Mouse (Mus musculus): ENCODE results near the gene Ly6g6e. TPM values are rescaled to one million over a fixed set of nuclear protein-coding genes. Genes with fewer than 3 reads are reported as not detected.

Gene Ly6g6e
- total and polyA plus RNA-seq, 3 experiments: 0.23 TPM; not detected in 2

DNA sequence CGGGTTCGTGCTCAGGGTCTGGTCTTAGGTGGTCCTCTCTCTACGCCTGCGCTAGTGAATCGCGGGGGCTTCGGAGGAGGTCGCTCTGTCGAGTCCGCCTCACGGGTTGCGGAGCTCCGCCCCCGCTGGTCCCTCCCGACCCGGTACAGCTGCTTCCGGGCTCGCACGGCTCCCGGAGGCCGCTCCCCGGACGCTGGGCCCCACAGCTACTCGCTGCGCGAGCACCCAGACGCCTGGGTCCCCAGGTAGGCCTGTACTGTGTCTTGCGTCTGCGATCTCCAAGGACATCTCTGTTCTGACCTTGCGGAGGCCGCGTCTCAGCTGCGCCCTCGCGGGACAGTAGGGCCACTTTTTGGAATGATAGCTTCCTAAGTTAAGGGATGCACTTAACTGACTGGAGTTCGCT is 49.5 kb downstream of the Ly6g6e start, which contains the start of gene D17H6S53E:
Gene D17H6S53E, plus strand, starts transcription at position 168 of the 406 bp plus-strand sequence.
- H3K9ac ChIP-seq (ENCODE audit: control insufficient read depth, low read depth, low read length, poor library complexity, severe bottlenecking): peak within 1 kb of the TSS; percentile 83
- DNase-seq (ENCODE audit: low read depth, low spot score): peak; percentile 87
- TF ChIP-seq ELF1 (IDR thresholded peaks at IDR 0.05; ENCODE audit: low read depth, low read length) (peak; percentile 76), ZC3H11A (IDR thresholded peaks at IDR 0.05; ENCODE audit: low read depth, low read length) (no peak), UBTF (IDR thresholded peaks at IDR 0.05; ENCODE audit: borderline replicate concordance, insufficient read depth, low read depth, low read length) (peak; percentile 80; the same call in 1 of the 2 replicates), GABPA (IDR thresholded peaks at IDR 0.05; ENCODE audit: low read depth, low read length) (no peak), USF1 (IDR thresholded peaks at IDR 0.05; ENCODE audit: low read depth, low read length) (no peak), TCF12 (IDR thresholded peaks at IDR 0.05; ENCODE audit: low read depth, low read length) (peak; percentile 44; the same call in 1 of the 2 replicates), NRF1 (IDR thresholded peaks at IDR 0.05; ENCODE audit: insufficient read depth, low read depth, low read length, poor library complexity, severe bottlenecking) (peak; percentile 72), RCOR1 (IDR thresholded peaks at IDR 0.05; ENCODE audit: low read depth, low read length) (no peak), NELFE (IDR thresholded peaks at IDR 0.05; ENCODE audit: low read depth, low read length) (peak; percentile 80), SMC3 (IDR thresholded peaks at IDR 0.05; ENCODE audit: low read depth, low read length) (no peak), ZMIZ1 (IDR thresholded peaks at IDR 0.05; ENCODE audit: low read depth, low read length) (0 out of 2 replicates have a peak, but pooled peaks have one; percentile 40), HCFC1 (IDR thresholded peaks at IDR 0.05; ENCODE audit: low read depth, low read length) (peak; percentile 75), TBP (IDR thresholded peaks at IDR 0.05; ENCODE audit: low read depth, low read length) (0 out of 2 replicates have a peak, but pooled peaks have one; percentile 6), MAX (IDR thresholded peaks at IDR 0.05; ENCODE audit: low read length) (no peak; the same call in 1 of the 2 replicates), MXI1 (IDR thresholded peaks at IDR 0.05; ENCODE audit: low read depth, low read length) (peak; percentile 50; the same call in 1 of the 2 replicates), MAZ (IDR thresholded peaks at IDR 0.05; ENCODE audit: low read depth, low read length) (0 out of 2 replicates have a peak, but pooled peaks have one; percentile 66), MYC (IDR thresholded peaks at IDR 0.05; ENCODE audit: low read depth, low read length) (peak; percentile 26; the same call in 1 of the 2 replicates), SIN3A (IDR thresholded peaks at IDR 0.05; ENCODE audit: low read length) (peak; percentile 76), POLR2A (IDR thresholded peaks at IDR 0.05; ENCODE audit: control insufficient read depth in 1 of 2, insufficient read depth in 1 of 2, low read depth in 1 of 2, low read length in 2 of 2, poor library complexity in 1 of 2) (peak; percentile 65 to 69; a peak in 3 of 4 replicates), ETS1 (IDR thresholded peaks at IDR 0.05; ENCODE audit: low read depth, low read length) (peak; percentile 67; the same call in 1 of the 2 replicates), EP300 (IDR thresholded peaks at IDR 0.05; ENCODE audit: low read depth in 1 of 2, low read length in 2 of 2) (no peak; a peak in 1 of 4 replicates), POLR2AphosphoS5 (IDR thresholded peaks at IDR 0.05; ENCODE audit: borderline replicate concordance, low read depth, low read length) (no peak)
- peaks cover 33% of the 10 kb centered on the region for H3K79me2 ChIP-seq (ENCODE audit: control insufficient read depth, insufficient read depth, low read length, poor library complexity)
- H3K27me3 ChIP-seq (ENCODE audit: control insufficient read depth in 1 of 2, insufficient read depth in 2 of 2, low read length in 2 of 2): no peaks in the 10 kb centered on the region
- peaks cover 6 to 8% of the 10 kb centered on the region in 2 experiments; a peak in 3 of 4 replicates for H3K4me1 ChIP-seq (ENCODE audit: control insufficient read depth in 1 of 2, insufficient read depth in 2 of 2, low read length in 2 of 2)
- peak within 1 kb of the TSS; percentile 78 for H3K27ac ChIP-seq (ENCODE audit: control insufficient read depth, low read depth, low read length)
- H3K36me3 ChIP-seq (ENCODE audit: control insufficient read depth in 1 of 2, insufficient read depth in 2 of 2, low read length in 2 of 2): peaks cover 0 to 10% of the 10 kb centered on the region in 2 experiments; a peak in 2 of 4 replicates
- H3K4me3 ChIP-seq (ENCODE audit: control insufficient read depth in 1 of 2, insufficient read depth in 1 of 2, low read depth in 2 of 2, low read length in 2 of 2): peak within 1 kb of the TSS; percentile 90 to 99
- no peaks in the 10 kb centered on the region for H3K9me3 ChIP-seq (replicated peaks; ENCODE audit: insufficient read depth, low read length)
